Mouse (Mus musculus) R1 (cell line): ENCODE data around the gene Nppb.
A peak's percentile ranks its signal among the peaks of the same experiment; 100 is the strongest.

Source experiments
- DNase-seq: peaks from one replicate; pipeline ENCODE4 v3.0.0-alpha.2; 2018; ENCODE audit warnings: low read depth, low spot score

Nppb gene

DNA sequence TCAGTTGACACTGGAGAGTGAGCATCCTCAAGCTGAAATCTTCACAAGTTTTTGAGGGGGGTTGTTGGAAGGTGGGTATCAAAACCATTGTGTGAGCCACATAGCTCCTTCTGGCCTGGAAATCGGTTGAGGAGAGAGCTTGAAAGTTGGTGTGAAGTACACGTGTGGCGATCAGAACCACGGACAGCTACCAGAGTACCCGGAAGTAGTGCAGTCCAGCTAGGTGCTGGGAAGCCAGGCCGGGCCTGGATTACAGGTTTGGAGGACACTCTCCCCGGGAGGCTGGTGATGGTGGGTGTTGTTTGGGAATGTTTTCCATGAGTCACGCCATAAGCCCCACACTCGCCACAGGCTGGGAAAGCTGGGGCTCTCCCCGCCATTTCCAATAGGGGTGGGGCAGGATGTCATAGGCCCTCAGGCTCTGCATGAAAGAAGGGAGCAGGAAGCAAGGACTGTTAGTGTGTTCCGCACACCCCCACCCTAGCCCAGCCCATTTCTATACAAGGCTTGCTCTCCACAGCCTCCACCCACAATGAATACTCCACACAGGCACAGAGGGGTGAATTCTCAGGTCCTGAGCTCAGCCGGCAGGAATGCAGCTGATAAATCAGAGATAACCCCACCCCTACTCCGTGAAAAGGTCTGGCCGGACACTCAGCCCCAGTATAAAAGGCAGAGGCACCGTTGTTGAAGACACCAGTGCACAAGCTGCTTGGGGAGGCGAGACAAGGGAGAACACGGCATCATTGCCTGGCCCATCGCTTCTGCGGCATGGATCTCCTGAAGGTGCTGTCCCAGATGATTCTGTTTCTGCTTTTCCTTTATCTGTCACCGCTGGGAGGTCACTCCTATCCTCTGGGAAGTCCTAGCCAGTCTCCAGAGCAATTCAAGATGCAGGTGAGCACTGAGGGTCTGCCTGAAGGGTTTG, at the start of gene Nppb:
Nppb (plus strand) TSS at position 584 of the 928 bp plus-strand sequence.
- peak; percentile 96 for DNase-seq

DNA sequence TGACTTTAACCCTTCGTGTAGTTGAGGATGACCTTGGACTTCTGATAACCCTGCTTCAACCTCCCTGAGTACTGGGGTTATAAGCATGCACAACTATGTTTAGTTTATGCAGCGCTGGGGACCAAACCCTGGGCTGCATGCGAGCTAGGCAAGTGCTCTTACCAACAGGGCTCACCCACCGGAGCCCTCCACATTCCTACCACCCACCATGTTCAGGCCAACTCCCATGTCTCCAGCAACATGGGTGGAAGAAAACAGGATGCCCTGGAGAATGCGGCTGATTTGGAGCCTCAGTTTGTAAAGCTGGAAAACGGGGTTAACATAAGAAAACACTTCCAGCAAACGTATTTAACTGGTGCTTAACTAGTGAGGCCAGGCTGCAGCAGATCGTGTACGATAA, 49.7 kb upstream of the Nppb start:
- DNase-seq = peak; percentile 58

DNA sequence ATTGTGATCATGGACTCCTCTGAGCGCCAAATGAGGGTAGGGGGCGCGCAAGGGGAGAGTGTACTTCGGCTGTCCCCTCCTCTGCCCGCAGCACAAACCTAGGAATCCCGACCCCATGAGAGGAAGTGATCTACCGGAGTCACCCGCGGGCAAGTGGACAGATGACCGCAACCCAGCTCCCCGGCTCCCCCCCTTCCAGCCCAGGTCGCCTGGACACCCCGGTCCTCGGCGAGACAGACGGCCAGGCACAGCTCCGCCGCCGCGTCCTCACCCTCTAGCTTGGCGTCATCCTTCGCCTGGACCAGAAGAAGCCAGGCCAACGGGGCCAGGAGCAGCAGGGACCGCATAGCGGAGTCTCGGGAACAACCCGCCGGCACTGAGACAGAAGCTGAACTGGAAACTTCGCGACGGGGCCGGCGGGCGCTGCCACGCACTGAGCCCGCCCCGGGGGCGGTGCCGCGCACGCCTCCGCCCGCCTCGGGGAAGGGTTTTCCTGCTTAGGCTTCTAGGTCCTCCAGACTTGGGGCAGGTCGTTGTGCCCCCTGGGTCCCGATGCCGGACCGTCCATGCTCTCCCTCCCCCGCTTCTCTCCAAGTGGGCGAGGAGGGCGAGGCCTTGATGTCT, 49.1 kb upstream of the Nppb start, which contains the start of gene Plod1:
Plod1 (minus strand) TSS at position 437 of the 624 bp plus-strand sequence.
- peak; percentile 69 for DNase-seq

DNA sequence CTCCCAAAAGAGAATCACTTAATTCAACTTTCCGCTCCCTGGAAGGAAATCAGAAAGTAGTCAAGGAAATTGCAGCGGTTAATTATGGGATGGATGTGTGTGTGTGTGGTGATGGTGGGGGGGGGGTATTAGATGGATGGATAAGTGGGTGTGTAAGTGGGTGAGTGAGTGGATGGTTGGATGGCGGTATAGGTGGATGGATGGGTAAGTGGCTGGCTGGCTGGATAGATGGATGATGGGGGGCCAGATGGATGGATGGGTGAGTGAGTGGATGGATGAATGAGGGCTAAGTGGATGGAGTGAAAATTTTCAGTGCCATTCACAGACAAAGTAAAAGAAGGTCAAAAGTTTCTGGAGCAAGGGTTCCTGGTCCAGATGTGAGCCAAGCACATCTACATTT, 48.6 kb upstream of the Nppb start:
- DNase-seq = no peak

DNA sequence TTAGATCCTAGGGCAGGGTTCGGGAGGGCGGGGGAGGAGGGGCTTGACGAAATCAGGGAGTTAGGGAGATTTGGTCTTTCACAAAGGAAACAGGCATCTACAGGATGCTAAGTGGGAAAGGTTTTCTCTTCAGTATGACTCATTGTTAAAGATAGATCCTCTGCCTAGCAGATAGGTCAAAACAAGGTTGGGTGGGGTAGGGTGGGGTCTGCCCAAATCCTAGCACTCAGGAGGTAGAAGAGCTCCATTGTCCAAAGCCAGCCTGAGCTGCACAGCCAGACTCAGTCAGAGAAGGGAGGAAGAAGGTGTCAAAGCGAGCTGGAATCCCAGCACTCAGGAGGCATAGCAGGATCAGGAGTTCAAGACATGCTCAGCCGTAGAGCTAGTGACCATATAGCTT, 48.1 kb upstream of the Nppb start:
- DNase-seq = peak; percentile 89

DNA sequence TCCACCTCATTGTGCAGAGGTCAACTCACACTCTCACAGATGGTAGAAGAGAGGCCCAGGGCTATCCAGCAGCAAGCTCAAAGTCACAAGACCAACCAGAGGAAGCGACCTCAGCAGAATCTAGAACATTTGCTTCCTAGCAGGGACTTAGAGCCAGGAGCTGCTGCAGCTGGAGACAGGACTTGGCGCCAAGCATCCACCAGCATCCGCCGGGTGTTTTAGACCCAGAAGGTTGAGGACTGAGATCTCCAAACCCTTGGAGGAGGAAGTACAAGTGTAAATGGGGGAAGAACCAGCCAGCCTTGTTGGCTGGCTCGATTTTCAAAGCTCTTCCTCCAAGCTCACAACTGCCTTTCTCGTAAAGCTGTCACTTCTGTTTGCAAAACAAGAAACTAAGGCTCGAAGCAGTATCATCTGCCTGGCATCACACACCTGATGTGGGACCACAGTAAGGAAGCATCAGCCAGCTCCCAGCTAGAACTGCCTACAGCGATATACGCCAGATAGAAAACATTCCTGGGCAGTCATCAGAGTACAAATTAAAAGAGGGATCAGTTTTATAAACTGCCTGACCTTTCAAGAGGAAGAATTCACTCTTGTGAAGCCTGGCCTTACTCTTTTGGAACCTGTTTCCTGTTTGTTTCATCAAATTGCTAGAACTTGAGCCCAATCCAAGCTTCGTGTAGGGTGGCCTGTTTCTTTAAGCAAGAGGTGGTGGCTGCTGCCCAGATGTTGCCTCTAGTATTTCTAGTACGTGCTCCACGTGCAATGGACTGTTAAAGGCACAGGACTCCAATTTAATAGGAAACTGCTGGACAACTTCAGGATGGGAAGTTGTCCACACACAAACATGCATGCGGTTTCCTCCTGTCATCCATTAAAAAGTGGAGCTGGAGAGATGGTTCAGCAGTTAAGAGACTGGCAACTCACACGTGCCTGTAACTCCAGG, 47.2 kb upstream of the Nppb start:
- DNase-seq = no peak

DNA sequence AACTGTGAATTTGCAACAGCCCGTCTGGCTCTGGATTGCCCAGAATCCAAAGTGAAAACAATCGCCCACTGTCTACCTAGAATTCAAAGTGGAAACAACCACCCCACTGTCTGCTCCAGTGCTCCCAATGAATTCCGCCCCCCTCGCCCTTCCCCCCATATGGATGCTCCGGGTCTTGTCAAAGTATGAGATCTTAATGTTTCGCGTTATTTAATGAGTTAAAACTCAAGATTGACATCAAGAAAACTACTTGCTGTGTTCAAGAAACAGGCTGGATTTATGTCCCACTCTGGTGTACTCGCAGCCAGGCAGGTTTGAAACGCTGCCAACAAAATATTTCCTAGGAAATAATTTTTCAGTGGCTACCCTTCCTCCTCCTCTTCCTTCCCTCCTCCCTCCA, 45.5 kb upstream of the Nppb start:
- DNase-seq = no peak

DNA sequence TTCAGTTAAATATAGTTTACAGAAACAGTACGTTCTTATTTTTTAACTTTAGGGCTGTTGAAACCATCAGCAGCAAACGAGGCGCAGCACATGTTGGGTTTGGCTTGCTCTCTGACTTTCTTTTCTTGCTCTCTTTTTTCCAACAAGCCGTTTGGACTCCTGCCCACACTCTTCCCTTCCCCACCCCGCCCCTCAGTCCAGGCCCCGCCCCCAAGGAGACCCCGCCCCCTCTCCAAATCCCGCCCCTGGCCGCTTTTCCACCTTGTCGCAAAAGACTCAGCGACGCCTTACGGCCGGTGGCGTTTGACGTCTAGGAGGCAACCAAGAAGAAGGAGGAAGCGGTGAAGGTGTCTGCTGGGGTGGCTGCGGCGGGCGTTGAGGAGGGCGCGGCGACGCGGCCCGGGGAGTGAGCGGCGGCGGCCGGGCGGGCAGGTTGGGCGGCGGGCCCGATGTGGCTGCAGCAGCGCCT, 45.0 kb upstream of the Nppb start, which contains the start of gene 2510039O18Rik:
2510039O18Rik (plus strand) TSS at position 320 of the 469 bp plus-strand sequence.
- peak; percentile 93 for DNase-seq

DNA sequence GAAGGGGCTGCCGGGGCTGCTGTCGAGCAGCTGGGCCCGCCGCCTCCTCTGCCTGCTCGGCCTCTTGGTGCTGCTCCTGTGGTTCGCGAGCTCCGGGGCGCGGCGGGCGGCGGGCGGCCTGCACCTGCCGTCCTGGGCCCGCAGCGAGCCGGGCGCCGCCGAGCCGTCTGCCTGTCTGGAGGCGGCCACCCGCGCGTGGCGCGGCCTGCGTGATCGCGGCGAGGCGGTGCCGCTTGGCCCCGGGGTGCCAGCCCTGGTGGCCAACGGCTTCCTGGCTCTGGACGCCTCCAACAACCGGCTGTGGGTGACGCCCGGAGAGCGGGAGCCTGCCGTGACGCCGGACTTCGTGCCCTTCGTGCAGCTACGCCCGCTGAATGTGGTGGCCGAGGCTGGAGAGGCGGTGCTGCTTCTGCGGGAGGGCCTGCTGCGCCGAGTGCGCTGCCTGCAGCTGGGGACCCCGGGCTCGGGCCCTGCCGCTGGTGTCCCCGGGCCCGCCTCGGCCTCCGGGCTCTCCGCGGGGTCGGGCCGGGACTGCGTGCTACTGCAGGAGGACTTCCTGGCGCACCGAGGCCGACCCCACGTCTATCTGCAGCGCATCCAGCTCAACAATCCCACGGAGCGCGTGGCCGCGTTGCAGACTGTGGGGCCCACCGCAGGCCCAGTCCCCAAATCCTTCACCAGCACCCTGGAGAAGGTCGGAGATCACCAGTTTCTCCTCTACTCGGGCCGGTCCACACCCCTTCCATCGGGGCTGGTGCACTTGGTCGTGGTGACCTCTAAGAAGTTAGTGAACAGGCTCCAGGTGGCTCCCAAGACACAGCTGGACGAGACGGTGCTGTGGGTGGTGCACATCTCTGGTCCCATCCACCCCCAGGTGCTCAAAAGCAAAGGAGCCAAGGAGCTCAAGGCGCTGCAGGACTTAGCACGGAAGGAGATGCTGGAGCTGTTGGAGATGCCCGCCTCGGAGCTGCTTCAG, 44.3 kb upstream of the Nppb start:
- peak; percentile 52 for DNase-seq

DNA sequence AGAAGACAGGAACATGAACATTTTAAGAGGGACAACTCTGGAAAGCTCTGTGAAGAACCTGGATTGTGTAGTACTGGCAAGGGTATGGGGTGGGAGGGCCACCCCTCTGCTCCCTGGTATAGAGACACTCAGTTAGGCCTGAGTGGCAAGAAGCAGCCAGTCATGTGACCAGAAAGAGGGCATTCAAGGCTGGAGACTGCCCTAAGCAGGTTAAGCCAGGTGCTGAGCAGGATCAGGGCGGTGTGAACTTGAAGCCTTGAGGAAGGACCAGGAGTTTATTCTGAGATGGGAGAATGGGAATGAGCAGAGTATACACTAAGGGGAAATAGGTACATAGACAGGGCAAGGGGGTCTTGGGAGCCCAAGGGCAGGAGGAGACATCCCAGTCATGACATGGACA, 42.6 kb upstream of the Nppb start:
- DNase-seq = no peak

DNA sequence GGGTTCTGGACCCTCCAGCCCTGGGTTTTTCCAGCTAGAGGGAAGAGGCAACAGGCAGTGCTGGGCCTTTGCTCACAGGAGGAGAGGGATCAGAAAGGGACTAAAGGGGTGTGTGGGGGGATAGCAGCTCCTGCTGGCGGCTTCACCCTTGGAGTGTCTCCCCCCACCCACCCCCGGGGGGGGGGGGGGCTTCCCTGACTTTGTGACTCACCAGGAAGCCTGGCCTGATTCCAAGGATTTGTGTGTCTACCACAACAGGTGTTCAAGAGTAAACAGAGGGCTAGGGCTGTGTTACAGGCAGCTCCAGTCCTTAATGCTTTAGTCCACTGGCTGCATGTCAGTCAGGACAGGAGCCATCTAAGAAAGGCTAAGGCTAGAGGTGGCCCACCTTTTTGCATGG, 38.1 kb upstream of the Nppb start:
- DNase-seq = no peak

DNA sequence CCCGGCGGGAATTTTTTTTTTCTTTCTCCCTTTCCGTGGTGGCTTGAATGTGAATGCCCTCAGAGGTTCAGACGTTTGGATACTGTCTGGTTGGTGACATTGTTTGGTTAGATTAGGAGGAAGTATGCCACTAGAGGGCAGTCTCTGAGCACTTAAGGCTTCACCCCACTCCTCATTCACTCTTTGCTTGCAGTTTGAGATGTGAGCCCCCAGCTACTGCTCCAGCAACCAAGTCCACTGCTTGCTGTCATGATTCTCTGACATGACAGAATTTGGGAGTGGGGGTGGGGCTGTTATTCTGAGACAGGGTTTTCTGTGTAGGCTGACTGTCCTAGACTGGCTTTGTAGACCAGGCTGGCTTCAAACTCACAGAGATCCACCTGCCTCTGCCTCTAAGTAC, 32.0 kb upstream of the Nppb start:
- peak; percentile 77 for DNase-seq

DNA sequence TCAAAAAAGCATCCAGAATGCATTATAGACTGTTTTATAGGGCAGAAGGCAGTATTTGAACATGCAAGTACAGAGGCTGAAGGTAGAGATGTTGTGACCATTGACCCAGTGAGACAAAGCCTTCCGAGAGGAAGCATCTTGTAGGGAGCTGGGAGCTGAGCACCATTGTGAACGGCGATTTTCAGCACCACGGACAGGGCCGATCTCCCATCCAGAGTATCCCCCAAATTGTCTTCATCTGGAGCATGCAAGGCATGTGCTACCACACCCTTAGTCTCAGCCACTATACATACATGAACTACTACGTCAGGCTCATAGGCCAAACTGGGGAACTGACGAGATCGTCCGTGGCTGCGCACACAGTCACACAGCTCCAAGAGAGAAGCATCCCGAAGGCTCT, 28.4 kb upstream of the Nppb start:
- DNase-seq = peak; percentile 69

DNA sequence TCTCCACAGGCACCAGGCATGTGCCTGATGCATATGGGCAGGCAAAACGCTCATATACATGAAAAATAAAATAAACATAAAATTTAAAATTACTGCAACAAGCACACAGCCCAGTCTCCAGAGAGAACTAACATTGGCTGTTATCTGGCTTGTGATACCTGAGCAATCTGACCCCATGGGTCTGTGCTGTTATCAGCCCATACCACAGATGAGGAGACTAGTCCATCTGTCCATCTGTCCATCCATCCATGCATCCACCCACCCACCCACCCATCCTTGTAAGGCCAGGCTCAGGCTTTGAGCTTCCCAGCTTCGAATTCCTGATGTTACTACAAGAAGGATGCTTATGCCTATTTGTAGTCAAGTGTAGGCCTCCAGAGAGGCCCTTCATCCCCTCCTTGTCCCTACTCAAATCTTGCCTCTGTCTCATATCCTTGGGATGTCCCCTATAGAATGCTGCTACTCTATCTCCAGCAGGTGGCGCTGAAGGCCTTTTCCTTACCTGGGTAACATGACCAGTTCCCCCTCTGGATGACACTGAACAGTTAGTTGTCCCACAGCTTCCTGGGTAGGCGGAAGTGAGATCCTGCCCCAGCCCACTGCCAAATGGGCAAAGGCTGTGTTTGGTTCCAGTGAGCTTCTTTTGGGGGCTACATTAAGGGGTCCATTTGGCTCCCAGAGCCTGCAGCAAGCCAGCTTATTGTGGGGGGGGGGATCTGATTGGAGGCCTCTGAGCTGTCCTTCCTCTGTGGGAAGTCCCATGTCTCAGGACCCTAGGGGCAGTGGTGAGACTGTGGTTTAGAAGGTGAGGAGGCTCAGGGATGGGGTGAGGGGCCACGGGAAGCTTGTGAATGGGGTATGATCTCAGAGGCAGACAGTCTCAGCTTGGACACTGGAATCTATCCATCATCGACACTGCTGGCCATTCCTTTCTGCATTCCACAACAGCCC, 25.4 kb upstream of the Nppb start:
- DNase-seq = peak; percentile 92

DNA sequence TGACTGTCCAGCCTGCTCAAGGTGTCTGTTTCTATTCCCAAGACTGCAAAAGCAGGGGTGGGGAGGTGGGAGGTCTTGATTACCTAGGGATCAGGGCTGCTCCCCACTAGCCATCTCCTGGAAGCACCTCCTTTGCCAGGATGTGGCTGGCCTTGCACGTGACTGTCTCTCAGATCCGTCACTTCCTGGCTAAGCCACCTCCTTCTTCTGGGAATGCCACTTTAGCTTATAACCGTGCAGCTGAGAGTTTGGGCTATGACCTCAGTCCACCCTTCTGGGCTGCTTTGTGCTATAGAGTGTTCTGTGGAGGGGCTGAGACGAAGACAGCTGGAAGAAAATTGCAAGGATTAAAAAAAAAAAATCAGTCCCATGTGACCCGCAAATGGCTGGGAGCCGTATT, 22.8 kb upstream of the Nppb start:
- DNase-seq = peak; percentile 53

DNA sequence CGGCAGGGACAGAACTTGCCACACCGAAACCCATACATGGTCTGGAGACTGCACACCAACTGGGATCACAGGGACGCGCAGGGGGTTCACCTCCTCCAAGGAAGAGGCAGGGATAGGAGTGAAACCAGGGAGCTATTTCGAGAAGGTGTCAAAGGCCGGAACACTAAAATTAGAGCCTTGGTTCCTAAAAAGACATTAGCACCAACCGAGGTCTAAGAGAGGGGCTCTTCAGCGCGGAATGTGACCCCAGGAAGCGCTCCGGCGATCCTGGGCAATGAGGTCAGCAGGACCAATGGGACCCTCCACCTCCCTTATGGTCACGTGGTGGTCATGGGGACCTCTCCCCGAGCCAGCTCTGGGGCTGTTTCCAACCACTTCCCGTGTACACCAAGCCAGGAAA, 22.0 kb upstream of the Nppb start:
- DNase-seq = no peak

DNA sequence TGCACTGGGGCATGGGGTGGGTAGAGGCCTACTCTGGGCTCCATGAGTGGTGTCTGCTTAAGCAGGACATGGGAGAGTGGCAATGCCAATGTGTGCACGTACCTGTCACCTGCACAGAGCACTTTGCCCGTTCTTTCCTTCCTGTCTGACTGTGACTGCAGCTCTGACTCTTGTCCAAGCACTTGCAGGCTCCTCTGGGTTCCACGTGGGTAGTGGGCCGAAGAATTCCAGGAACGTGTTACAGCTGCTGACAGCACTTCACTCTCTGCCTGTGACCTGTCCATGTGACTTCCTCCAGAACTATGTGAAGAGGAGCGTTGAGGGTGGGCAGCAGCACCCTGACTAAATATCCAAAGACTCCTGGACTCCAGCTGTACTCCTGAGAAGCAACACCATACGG, 19.9 kb upstream of the Nppb start:
- DNase-seq = no peak

DNA sequence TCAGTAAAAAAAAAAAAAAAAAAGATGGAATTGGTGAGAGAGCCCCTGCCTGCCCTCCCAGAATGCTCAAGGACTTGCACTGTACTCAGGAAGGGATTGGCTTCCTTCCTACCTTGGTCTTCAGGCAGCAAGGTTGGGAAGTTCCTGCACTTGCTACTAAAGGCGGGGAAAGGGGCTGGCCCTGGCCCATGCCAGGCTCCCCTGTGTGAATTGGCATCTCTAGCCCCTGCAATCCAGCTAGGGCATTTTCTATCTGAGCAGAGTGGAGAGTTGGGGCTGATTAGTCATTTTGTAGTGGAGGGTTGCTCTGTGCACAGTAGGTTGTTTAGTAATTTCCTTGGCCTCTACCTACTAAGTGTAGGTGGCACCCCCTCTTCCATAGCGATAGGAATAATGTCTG, 16.8 kb upstream of the Nppb start:
- no peak for DNase-seq

DNA sequence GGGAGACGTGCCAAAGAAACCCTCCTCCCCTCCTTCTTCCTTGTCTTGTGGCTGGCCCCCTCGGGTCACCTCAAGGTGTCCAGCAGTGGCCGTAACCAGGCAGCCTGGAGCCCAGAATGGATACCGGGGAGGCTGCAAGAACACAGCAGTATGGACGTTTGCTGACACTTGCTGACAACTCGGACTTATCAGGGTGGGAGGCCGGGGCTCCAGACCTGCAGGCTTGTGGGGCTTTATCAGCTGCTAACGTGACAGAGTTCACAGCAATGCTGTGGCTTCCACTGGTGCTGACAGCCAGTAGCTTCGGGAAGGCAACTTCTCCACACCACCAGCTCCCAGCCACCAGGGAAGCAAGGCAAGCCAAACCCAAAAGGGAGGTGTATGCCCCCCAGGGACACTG, 16.3 kb upstream of the Nppb start:
- DNase-seq = no peak
